In genomic region chr8:120715200-120715599, GRCm38 (mm10) we compare ENCODE assay signal across 16 mouse cellular contexts. TPM values are rescaled to one million over a fixed set of nuclear protein-coding genes. Genes with fewer than 3 reads are reported as not detected.
DNase-seq lines count a peak whose midpoint lies in the region; ATAC-seq and TF ChIP-seq lines count a peak whose summit lies in the region.
"Had no signal": no experiment of that assay in that cellular context is flagged by ENCODE, and none has a peak within 500 bp of the region (broad histone marks: within the 10 kb centered on the region; RNA-seq: fewer than 3 reads in every experiment).

No protein-coding gene starts in this region.

- no peaks in the 10 kb centered on the region for H3K27me3 ChIP-seq in kidney, embryonic 16.5 days (ENCODE audit: insufficient read depth, low read length)
- H3K27me3 ChIP-seq: hindbrain, embryonic 12.5 days; stomach, embryonic 15.5 days had no signal

- 0 out of 2 replicates have a peak, but pooled peaks cover 15% of the 10 kb centered on the region for H3K4me1 ChIP-seq in kidney, embryonic 16.5 days (ENCODE audit: insufficient read depth, low read length)
- peaks cover 39% of the 10 kb centered on the region for H3K4me1 ChIP-seq in bone marrow macrophage, adult 2 months (ENCODE audit: control insufficient read depth, insufficient read depth, low read length)
- H3K4me1 ChIP-seq: stomach, embryonic 15.5 days had no signal

- TF ChIP-seq POLR2A in bone marrow macrophage, adult 2 months (IDR thresholded peaks at IDR 0.05; ENCODE audit: borderline replicate concordance, low read depth, low read length) = no peak

- H3K4me3 ChIP-seq in kidney, embryonic 16.5 days (ENCODE audit: low read length) = no peak overlapping the region
- H3K4me3 ChIP-seq in bone marrow macrophage, adult 2 months (ENCODE audit: insufficient read depth, low read length) = no peak overlapping the region
- H3K4me3 ChIP-seq: hindbrain, embryonic 12.5 days; stomach, embryonic 15.5 days had no signal

- H3K9me3 ChIP-seq in kidney, embryonic 16.5 days (ENCODE audit: low read length) = no peaks in the 10 kb centered on the region
- H3K9me3 ChIP-seq: hindbrain, embryonic 12.5 days; stomach, embryonic 15.5 days had no signal

- no peak overlapping the region for H3K4me2 ChIP-seq in kidney, embryonic 16.5 days (replicated peaks; ENCODE audit: low read depth, low read length)
- H3K4me2 ChIP-seq: hindbrain, embryonic 12.5 days; stomach, embryonic 15.5 days had no signal

- no peaks in the 10 kb centered on the region for H3K36me3 ChIP-seq in kidney, embryonic 16.5 days (ENCODE audit: insufficient read depth, low read length)
- H3K36me3 ChIP-seq: hindbrain, embryonic 12.5 days; stomach, embryonic 15.5 days had no signal

- TF ChIP-seq CTCF in bone marrow macrophage, adult 2 months (IDR thresholded peaks at IDR 0.05; ENCODE audit: low read depth, low read length) = no peak

- peak overlapping the region; percentile 57 for H3K27ac ChIP-seq in kidney, embryonic 16.5 days (ENCODE audit: low read length)
- peak overlapping the region; percentile 91 for H3K27ac ChIP-seq in bone marrow macrophage, adult 2 months (ENCODE audit: insufficient read depth, low read depth, low read length)
- H3K27ac ChIP-seq: hindbrain, embryonic 12.5 days; liver, embryonic 14.5 days; stomach, embryonic 15.5 days had no signal

- WGBS in kidney, embryonic 16.5 days = 49% methylated on average over 6 of the region's 6 CpGs

- H3K9ac ChIP-seq in kidney, embryonic 16.5 days (replicated peaks; ENCODE audit: low read length) = no peak overlapping the region
- H3K9ac ChIP-seq: hindbrain, embryonic 12.5 days; liver, embryonic 14.5 days; stomach, embryonic 15.5 days had no signal

- DNase-seq in kidney, adult 8-10 months = no peak
- DNase-seq in CD4-positive, CD25-positive, alpha-beta regulatory T cell, adult 2 months (ENCODE audit: low read depth, low spot score) = peak; percentile 59
- no peak for DNase-seq in cerebellum, postnatal 10 days
- no peak for DNase-seq in thymus, postnatal 0 days (ENCODE audit: low spot score)
- DNase-seq: adrenal gland, postnatal 36 days; cerebellum, adult 18-20 months; lung, postnatal 36 days; right cerebral cortex, postnatal 25 days had no signal

- no peak for ATAC-seq in kidney, embryonic 16.5 days (ENCODE audit: low FRiP score, low TSS enrichment)
- peak; percentile 78 for ATAC-seq in monocyte, adult 5-6 weeks (replicated peaks; ENCODE audit: insufficient number of reproducible peaks, low FRiP score, low TSS enrichment, poor library complexity, severe bottlenecking)

RNA-seq across cellular contexts. Expression of gene Irf8, which starts 21.0 kb away (rescaled TPM):
- polyA plus RNA-seq in kidney, embryonic 16.5 days (2015; fragmentation: Nextera tagmentation; extraction: Ambion mirVana) = 10.0 and 10.9 TPM in 2 replicates
- polyA plus RNA-seq in bone marrow macrophage, adult 2 months (2012; ENCODE audit: insufficient read depth, insufficient read length, missing spikeins) = 157 and 163 TPM in 2 replicates
- 235 to 408 TPM (median 258 TPM) in 3 replicates for total RNA-seq in monocyte, adult 5-6 weeks (2017)
- polyA plus RNA-seq in thymus, postnatal 0 days (2015; fragmentation: Nextera tagmentation; extraction: Ambion mirVana) = 77.8 and 82.4 TPM in 2 replicates
- total RNA-seq: MEL had no signal

RNA-seq across cellular contexts. Expression of gene Emc8, which starts 46.8 kb away (rescaled TPM):
- 253 and 262 TPM in 2 replicates for polyA plus RNA-seq in kidney, embryonic 16.5 days (2015; fragmentation: Nextera tagmentation; extraction: Ambion mirVana)
- 56.5 and 61.3 TPM in 2 replicates for polyA plus RNA-seq in bone marrow macrophage, adult 2 months (2012; ENCODE audit: insufficient read depth, insufficient read length, missing spikeins)
- total RNA-seq in monocyte, adult 5-6 weeks (2017) = 12.1 to 40.3 TPM (median 26.7 TPM) in 3 replicates
- polyA plus RNA-seq in thymus, postnatal 0 days (2015; fragmentation: Nextera tagmentation; extraction: Ambion mirVana) = 259 and 294 TPM in 2 replicates

RNA-seq across cellular contexts. Expression of gene Cox4i1, which starts 47.2 kb away (rescaled TPM):
- 1,211 and 1,278 TPM in 2 replicates for polyA plus RNA-seq in kidney, embryonic 16.5 days (2015; fragmentation: Nextera tagmentation; extraction: Ambion mirVana)
- 607 and 651 TPM in 2 replicates for polyA plus RNA-seq in bone marrow macrophage, adult 2 months (2012; ENCODE audit: insufficient read depth, insufficient read length, missing spikeins)
- 315 to 382 TPM (median 356 TPM) in 3 replicates for total RNA-seq in monocyte, adult 5-6 weeks (2017)
- polyA plus RNA-seq in thymus, postnatal 0 days (2015; fragmentation: Nextera tagmentation; extraction: Ambion mirVana) = 1,161 and 1,200 TPM in 2 replicates

RNA-seq across cellular contexts. Expression of gene Gm27021, which starts 47.3 kb away (rescaled TPM):
- 3.4 and 4.2 TPM in 2 replicates for polyA plus RNA-seq in kidney, embryonic 16.5 days (2015; fragmentation: Nextera tagmentation; extraction: Ambion mirVana)
- polyA plus RNA-seq in bone marrow macrophage, adult 2 months (2012; ENCODE audit: insufficient read depth, insufficient read length, missing spikeins) = not detected in 2 replicates
- total RNA-seq in monocyte, adult 5-6 weeks (2017) = not detected in 3 replicates
- 1.6 and 2.3 TPM in 2 replicates for polyA plus RNA-seq in thymus, postnatal 0 days (2015; fragmentation: Nextera tagmentation; extraction: Ambion mirVana)
- total RNA-seq: granulocyte monocyte progenitor cell, adult 5-6 weeks had no signal
